Mouse (Mus musculus) intestine, postnatal 0 days (tissue): ENCODE measurements at regions not wholly inside any gene's neighbourhood (a gene's known extent, or its start where the extent isn't known, plus 50 kb on each side); places are given as distances from the start of the nearest gene placed in this dataset.

ENCODE experiments used
- ATAC-seq: fragments of 200-750 bp; cut with Nextera tagmentation; 2 replicates; pipeline ENCODE4 v1.8.0; 2017; ENCODE audit warnings: mild to moderate bottlenecking, moderate TSS enrichment, moderate library complexity
- H3K27ac ChIP-seq: fragments of 300-500 bp; sonication (generic); 2 replicates; pipeline ENCODE4 v1.5.1; 2014; ENCODE audit warnings: mild to moderate bottlenecking, low read depth, low read length, moderate library complexity
- H3K27me3 ChIP-seq: fragments of 300-500 bp; sonication (generic); replicated peaks from 2 replicates; pipeline ENCODE4 v1.6.1; 2014; ENCODE audit warnings: low read length, mixed read lengths; ENCODE audit not compliant: control insufficient read depth, insufficient read depth
- H3K36me3 ChIP-seq: fragments of 300-500 bp; sonication (generic); 2 replicates; pipeline ENCODE4 v1.6.1; 2014; ENCODE audit warnings: mild to moderate bottlenecking, moderate library complexity; ENCODE audit not compliant: control insufficient read depth, insufficient read depth
- H3K4me1 ChIP-seq: fragments of 300-500 bp; sonication (generic); replicated peaks from 2 replicates; pipeline ENCODE4 v1.6.1; 2014; ENCODE audit warnings: antibody characterized with exemption, low read length, mixed read lengths; ENCODE audit not compliant: control insufficient read depth, insufficient read depth
- H3K4me2 ChIP-seq: fragments of 300-500 bp; sonication (generic); replicated peaks from 2 replicates; pipeline ENCODE4 v1.6.1; 2014; ENCODE audit warnings: low read depth, mild to moderate bottlenecking, moderate library complexity
- H3K4me3 ChIP-seq: fragments of 300-500 bp; sonication (generic); 2 replicates; pipeline ENCODE4 v1.5.1; 2014; ENCODE audit warnings: low read depth, low read length
- H3K9ac ChIP-seq: fragments of 300-500 bp; sonication (generic); 2 replicates; pipeline ENCODE4 v1.6.1; 2014; ENCODE audit warnings: mild to moderate bottlenecking, low read depth, low read length
- H3K9me3 ChIP-seq: fragments of 300-500 bp; sonication (generic); 2 replicates; pipeline ENCODE4 v1.6.1; 2016; ENCODE audit warnings: mixed run types; ENCODE audit not compliant: control insufficient read depth
- CTCF ChIP-seq: sonication (generic); IDR thresholded peaks from 2 replicates; pipeline ENCODE4 v1.5.1; 2016; ENCODE audit warnings: low read depth, mild to moderate bottlenecking, control low read depth, antibody characterized with exemption, moderate library complexity
- WGBS: fragments of 180-500 bp; shearing (Covaris S2); extraction: QIAGEN DNeasy Blood & Tissue Kit; methylation state at CpG from one replicate; pipeline ENCODE4 v1.1.7; 2014; 5-methylcytosine and 5-hydroxymethylcytosine counted together

GRCm38 (mm10) chr13:110688796-110689195 lies 293.9 kb downstream of the Plk2 start:
- Histone ChIP-seq H3K27ac (no peak overlapping the region), H3K27me3 (no peaks in the 10 kb centered on the region)
- 52% methylated on average over 3 of the region's 3 CpGs for WGBS

GRCm38 (mm10) chr13:110690501-110691255 lies 295.8 kb downstream of the Plk2 start:
- Histone ChIP-seq H3K9me3 (no peaks in the 10 kb centered on the region), H3K27ac (no peak overlapping the region), H3K4me1 (no peaks in the 10 kb centered on the region), H3K36me3 (no peaks in the 10 kb centered on the region), H3K27me3 (no peaks in the 10 kb centered on the region), H3K4me2 (no peak overlapping the region), H3K4me3 (no peak overlapping the region), H3K9ac (no peak overlapping the region)
- ATAC-seq = no peak
- 33% methylated on average over 10 of the region's 10 CpGs for WGBS
- no peak for TF ChIP-seq CTCF

More at GRCm38 (mm10) chr13:110688796-110689195, 293.9 kb downstream of the Plk2 start:
- Histone ChIP-seq H3K36me3 (no peaks in the 10 kb centered on the region), H3K4me3 (no peak overlapping the region), H3K4me1 (no peaks in the 10 kb centered on the region), H3K4me2 (no peak overlapping the region), H3K9me3 (no peaks in the 10 kb centered on the region), H3K9ac (no peak overlapping the region)
- no peak for TF ChIP-seq CTCF
- ATAC-seq = no peak

GRCm38 (mm10) chr13:110692696-110693095 lies 297.9 kb downstream of the Plk2 start:
- no peak for TF ChIP-seq CTCF
- no peaks in the 10 kb centered on the region for H3K36me3 ChIP-seq
- no peak overlapping the region for H3K4me2 ChIP-seq
- 82% methylated on average over 5 of the region's 5 CpGs for WGBS
- no peaks in the 10 kb centered on the region for H3K9me3 ChIP-seq
- H3K4me3 ChIP-seq = no peak overlapping the region
- no peaks in the 10 kb centered on the region for H3K27me3 ChIP-seq
- H3K27ac ChIP-seq = no peak overlapping the region
- H3K4me1 ChIP-seq = no peaks in the 10 kb centered on the region
- no peak for ATAC-seq
- H3K9ac ChIP-seq = no peak overlapping the region

- TF ChIP-seq CTCF = no peak
These were observed 300.0 kb downstream of the Plk2 start for GRCm38 (mm10) chr13:110694876-110695275.

GRCm38 (mm10) chr13:110696549-110696948 lies 301.7 kb downstream of the Plk2 start:
- Histone ChIP-seq H3K9me3 (no peaks in the 10 kb centered on the region), H3K4me2 (no peak overlapping the region), H3K4me1 (no peaks in the 10 kb centered on the region), H3K36me3 (no peaks in the 10 kb centered on the region), H3K27ac (no peak overlapping the region), H3K27me3 (no peaks in the 10 kb centered on the region), H3K4me3 (no peak overlapping the region), H3K9ac (no peak overlapping the region)
- no peak for TF ChIP-seq CTCF
- WGBS = 58% methylated on average over 5 of the region's 5 CpGs
- ATAC-seq = no peak

More at GRCm38 (mm10) chr13:110694876-110695275, 300.0 kb downstream of the Plk2 start:
- no peaks in the 10 kb centered on the region for H3K4me1 ChIP-seq
- H3K9ac ChIP-seq = no peak overlapping the region
- no peak overlapping the region for H3K4me3 ChIP-seq
- ATAC-seq = no peak
- WGBS = 78% methylated on average over 6 of the region's 6 CpGs
- H3K36me3 ChIP-seq = no peaks in the 10 kb centered on the region
- no peaks in the 10 kb centered on the region for H3K27me3 ChIP-seq
- no peaks in the 10 kb centered on the region for H3K9me3 ChIP-seq
- H3K4me2 ChIP-seq = no peak overlapping the region
- H3K27ac ChIP-seq = no peak overlapping the region

GRCm38 (mm10) chr13:110704261-110704660 lies 309.4 kb downstream of the Plk2 start:
- H3K4me2 ChIP-seq = no peak overlapping the region
- no peaks in the 10 kb centered on the region for H3K4me1 ChIP-seq
- 70% methylated on average over 2 of the region's 2 CpGs for WGBS
- H3K4me3 ChIP-seq = no peak overlapping the region
- H3K9me3 ChIP-seq = no peaks in the 10 kb centered on the region
- H3K36me3 ChIP-seq = no peaks in the 10 kb centered on the region
- no peak for TF ChIP-seq CTCF
- H3K27ac ChIP-seq = no peak overlapping the region
- no peaks in the 10 kb centered on the region for H3K27me3 ChIP-seq
- no peak overlapping the region for H3K9ac ChIP-seq
- ATAC-seq = no peak
